Mouse (Mus musculus) layer of hippocampus, postnatal 36 days (tissue): Measurements from ENCODE around the gene Acss2. TPM values are rescaled to one million over a fixed set of nuclear protein-coding genes. Genes with fewer than 3 reads are reported as not detected.
"Not testable (repeated sequence)": the region's sequence is repeated elsewhere in the genome, so short reads cannot be mapped to it uniquely, and the experiment has no call there.

Source experiments
- DNase-seq, 2 experiments: peaks; one replicate each; pipeline ENCODE4 v3.0.0; 2022
- total RNA-seq, 2 experiments: library from RNA; stranded (reverse); gene quantifications; 2 replicates each; pipeline ENCODE4 v1.2.3; 2021

Gene Acss2
- total RNA-seq, 2 experiments from 2014 or later, result 64.8 to 67.6 TPM

GRCm38 (mm10) chr2:155538463-155539057 lies 20.8 kb downstream of the Acss2 start:
- DNase-seq, result not testable (repeated sequence)

GRCm38 (mm10) chr2:155539696-155540095 lies 21.9 kb downstream of the Acss2 start:
- no peak for DNase-seq

- DNase-seq, result no peak
Observed at GRCm38 (mm10) chr2:155540822-155541458, 23.2 kb downstream of the Acss2 start.

GRCm38 (mm10) chr2:155546955-155547354 lies 29.2 kb downstream of the Acss2 start:
- DNase-seq, result no peak

- no peak for DNase-seq
Observed at GRCm38 (mm10) chr2:155552336-155552735, 34.6 kb downstream of the Acss2 start.

GRCm38 (mm10) chr2:155552949-155553354 lies 35.2 kb downstream of the Acss2 start:
- no peak for DNase-seq

GRCm38 (mm10) chr2:155554426-155554985 lies 36.8 kb downstream of the Acss2 start:
- DNase-seq, result no peak

GRCm38 (mm10) chr2:155562209-155562608 lies 44.5 kb downstream of the Acss2 start:
- no peak for DNase-seq

GRCm38 (mm10) chr2:155562934-155563333 lies 45.2 kb downstream of the Acss2 start:
- DNase-seq, result no peak

GRCm38 (mm10) chr2:155567751-155568150 lies 50.0 kb downstream of the Acss2 start:
- DNase-seq, result no peak

GRCm38 (mm10) chr2:155569223-155569807 lies 51.6 kb downstream of the Acss2 start:
- DNase-seq, result no peak

GRCm38 (mm10) chr2:155573001-155573400 lies 55.3 kb downstream of the Acss2 start:
- DNase-seq, result no peak

GRCm38 (mm10) chr2:155573996-155574395 lies 56.2 kb downstream of the Acss2 start:
- no peak for DNase-seq

- peak; percentile 16 to 35 for DNase-seq
Observed at GRCm38 (mm10) chr2:155574700-155575099, 57.0 kb downstream of the Acss2 start.

- no peak for DNase-seq
Observed at GRCm38 (mm10) chr2:155576656-155577055, 58.9 kb downstream of the Acss2 start.

DNA sequence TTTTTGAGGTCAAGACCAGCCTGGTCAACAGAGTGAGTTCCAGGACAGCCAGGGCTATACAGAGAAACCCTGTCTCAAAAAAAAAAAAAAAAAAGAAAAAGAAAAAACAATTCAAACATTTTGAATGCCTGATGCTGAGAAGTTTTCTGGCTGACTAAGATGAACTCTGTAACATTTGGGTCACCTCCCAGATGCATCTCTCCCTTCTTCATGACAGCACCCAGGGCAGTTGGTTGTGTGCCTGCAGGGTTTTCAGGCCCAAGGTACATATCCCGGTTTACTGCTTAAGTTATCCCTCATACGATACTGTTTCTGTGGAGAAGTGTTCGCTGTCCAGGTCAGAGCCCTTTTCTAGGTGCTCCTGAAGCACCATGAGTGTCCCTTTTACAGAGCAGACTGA lies 62.6 kb downstream of the Acss2 start:
- DNase-seq, result no peak

DNA sequence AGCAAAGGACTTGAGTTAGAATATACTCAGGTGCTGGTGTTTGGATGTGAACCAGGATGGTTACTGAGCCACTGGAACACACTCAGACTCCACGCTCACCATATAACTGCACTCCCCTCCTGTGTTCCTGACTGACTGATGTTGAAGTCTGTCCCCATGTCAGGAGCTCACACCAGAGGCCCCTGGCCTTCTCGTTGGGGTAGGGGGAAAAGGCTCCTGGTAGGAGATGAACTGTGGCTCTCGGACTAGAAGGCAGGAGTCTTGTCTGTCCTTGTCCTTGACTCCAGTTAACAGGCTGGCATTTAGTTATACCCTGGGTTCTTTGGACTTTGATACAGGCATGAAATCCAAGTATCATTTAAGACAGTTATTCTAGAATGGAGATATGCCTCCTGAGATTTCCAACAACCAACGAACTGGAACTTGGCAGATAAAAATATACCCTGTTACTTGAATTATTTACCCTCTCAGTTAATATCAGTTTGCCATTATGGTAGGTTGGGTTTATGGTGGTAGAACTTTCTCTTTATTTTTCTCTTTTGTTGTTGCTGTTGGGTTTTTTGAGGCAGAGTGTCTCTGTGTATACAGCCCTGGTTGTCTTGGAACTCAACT lies 64.7 kb downstream of the Acss2 start:
- DNase-seq, result no peak

DNA sequence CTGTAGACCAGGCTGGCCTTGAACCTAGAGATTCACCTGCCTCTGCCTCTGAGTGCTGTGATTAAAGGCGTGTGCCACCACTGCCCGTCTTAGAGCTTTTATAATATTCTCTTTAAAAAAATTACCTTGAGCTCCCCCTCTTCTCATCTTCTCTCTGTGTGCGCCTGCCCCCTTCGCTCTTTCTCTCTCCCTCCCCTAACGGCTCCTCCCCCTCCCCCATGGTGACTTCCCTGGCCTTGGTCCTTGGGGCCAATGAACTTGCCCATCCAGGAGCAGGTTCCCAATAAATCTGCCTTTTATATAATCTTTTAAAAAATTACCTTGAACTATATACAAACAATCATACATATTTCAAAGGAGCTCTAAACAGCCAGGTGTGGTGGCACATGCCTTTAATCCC lies 65.2 kb downstream of the Acss2 start:
- no peak for DNase-seq

- DNase-seq, result peak in 1 of 2 experiments; percentile 38
Observed at GRCm38 (mm10) chr2:155583927-155584530, 66.3 kb downstream of the Acss2 start.

DNA sequence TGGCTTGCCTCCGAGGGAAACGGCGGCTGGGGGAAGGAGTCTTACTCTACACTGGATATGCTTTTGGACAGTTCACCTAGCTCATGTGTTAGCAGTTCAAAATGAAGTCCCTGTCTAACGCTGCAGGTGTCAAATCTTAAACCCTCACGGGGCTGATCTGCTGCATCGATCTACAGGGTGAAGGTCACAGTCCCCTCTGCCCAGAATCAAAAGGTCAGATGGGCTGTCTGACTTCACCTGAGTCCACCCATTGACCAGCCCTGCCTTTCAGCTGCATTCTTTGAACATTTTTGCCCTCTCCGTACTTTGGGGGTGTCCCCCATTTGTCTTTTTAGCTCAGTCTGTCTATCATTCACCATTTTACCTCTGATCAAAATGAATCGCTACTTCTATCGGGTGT lies 67.3 kb downstream of the Acss2 start:
- DNase-seq, result no peak

DNA sequence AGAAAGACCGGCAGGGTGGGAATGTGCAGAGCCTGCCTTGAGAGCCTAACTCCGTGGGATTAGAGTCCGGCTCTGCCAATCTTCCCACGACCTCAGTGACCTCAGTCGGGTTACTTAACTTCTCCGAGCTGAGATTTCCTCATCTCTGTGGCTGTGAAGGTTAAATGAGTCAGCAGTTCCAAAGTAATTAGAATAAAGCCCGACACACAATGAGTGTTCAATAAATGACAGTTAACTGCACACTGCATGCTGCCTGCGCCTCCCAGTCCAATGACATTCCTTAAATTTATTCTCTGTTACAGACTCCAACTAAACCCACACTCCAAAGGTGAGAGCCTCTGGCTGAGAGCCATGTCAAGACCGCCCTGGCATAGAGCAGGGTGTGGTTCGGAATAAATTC lies 67.7 kb downstream of the Acss2 start:
- no peak for DNase-seq

- no peak for DNase-seq
Observed at GRCm38 (mm10) chr2:155588136-155588535, 70.4 kb downstream of the Acss2 start.

DNA sequence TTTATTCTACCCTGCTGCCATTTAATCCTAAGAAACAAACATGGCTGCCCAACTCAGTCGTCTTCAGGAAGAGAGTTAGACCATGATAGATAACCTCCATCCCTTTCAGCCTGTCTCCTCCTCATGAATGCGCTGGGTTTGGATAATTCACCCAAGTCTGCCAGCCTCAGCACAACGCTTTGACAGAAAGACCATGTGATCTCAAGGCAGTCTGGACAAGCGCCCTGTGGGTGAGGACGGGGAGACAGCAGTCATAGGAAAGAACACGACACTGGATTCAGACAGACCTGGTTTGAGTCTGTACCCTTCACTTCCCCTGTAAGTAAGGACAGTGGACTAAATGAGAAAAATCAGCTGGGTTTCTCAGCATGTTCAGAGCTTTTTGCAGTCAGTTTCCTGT lies 71.8 kb downstream of the Acss2 start:
- DNase-seq, result no peak
